Mouse (Mus musculus) neural tube, embryonic 15.5 days (tissue): Measurements from ENCODE around the gene Zdhhc22. TPM values are rescaled to one million over a fixed set of nuclear protein-coding genes. Genes with fewer than 3 reads are reported as not detected.

Source experiments
- ATAC-seq: fragments of 200-750 bp; cut with Nextera tagmentation; 2 replicates; pipeline ENCODE4 v1.8.0; 2017; ENCODE audit warnings: mild to moderate bottlenecking, moderate TSS enrichment, moderate library complexity; ENCODE audit not compliant: low FRiP score
- H3K27ac ChIP-seq: fragments of 300-500 bp; sonication (generic); replicated peaks from 2 replicates; pipeline ENCODE4 v1.5.1; 2015; ENCODE audit warnings: mild to moderate bottlenecking, inconsistent platforms
- H3K27me3 ChIP-seq: fragments of 300-500 bp; sonication (generic); replicated peaks from 2 replicates; pipeline ENCODE4 v1.6.1; 2015; ENCODE audit warnings: inconsistent platforms
- H3K36me3 ChIP-seq: fragments of 300-500 bp; sonication (generic); 2 replicates; pipeline ENCODE4 v1.6.1; 2015; ENCODE audit warnings: inconsistent platforms
- H3K4me1 ChIP-seq: fragments of 300-500 bp; sonication (generic); 2 replicates; pipeline ENCODE4 v1.6.1; 2015; ENCODE audit warnings: inconsistent platforms
- H3K4me2 ChIP-seq: fragments of 300-500 bp; sonication (generic); 2 replicates; pipeline ENCODE4 v1.6.1; 2015; ENCODE audit warnings: inconsistent platforms, mild to moderate bottlenecking, moderate library complexity
- H3K4me3 ChIP-seq: fragments of 300-500 bp; sonication (generic); replicated peaks from 2 replicates; pipeline ENCODE4 v1.5.1; 2015; ENCODE audit warnings: mild to moderate bottlenecking, inconsistent platforms
- H3K9ac ChIP-seq: fragments of 300-500 bp; sonication (generic); replicated peaks from 2 replicates; pipeline ENCODE4 v1.6.1; 2015; ENCODE audit warnings: mild to moderate bottlenecking, inconsistent platforms
- H3K9me3 ChIP-seq: fragments of 300-500 bp; sonication (generic); replicated peaks from 2 replicates; pipeline ENCODE4 v1.6.1; 2016; ENCODE audit warnings: inconsistent platforms
- WGBS: fragments of 180-500 bp; shearing (Covaris S2); methylation state at CpG from one replicate; pipeline ENCODE4 v1.1.7; 2015; ENCODE audit warnings: mixed read lengths; 5-methylcytosine and 5-hydroxymethylcytosine counted together
- polyA plus RNA-seq: library from polyadenylated mRNA; unstranded; fragments of >200 nt; fragmentation: Nextera tagmentation; extraction: Ambion mirVana; gene quantifications from 2 replicates; pipeline ENCODE4 v1.2.1, GENCODE M21; 2015

Zdhhc22 gene
- polyA plus RNA-seq, 1 experiment from 2014 or later = 19.4 TPM

- H3K4me1 ChIP-seq = peaks cover 2% of the 10 kb centered on the region; the same call in 1 of the 2 replicates
- H3K27me3 ChIP-seq = 0 out of 2 replicates have a peak, but pooled peaks cover 4% of the 10 kb centered on the region
- no peak within 1 kb of the TSS for H3K4me3 ChIP-seq
- 85% methylated on average over 6 of the region's 6 CpGs for WGBS
- H3K27ac ChIP-seq = no peak within 1 kb of the TSS
- no peaks in the 10 kb centered on the region for H3K36me3 ChIP-seq
- no peak within 1 kb of the TSS for H3K4me2 ChIP-seq
- no peak for ATAC-seq
- no peak within 1 kb of the TSS for H3K9ac ChIP-seq
- no peaks in the 10 kb centered on the region for H3K9me3 ChIP-seq
Observed at GRCm38 (mm10) chr12:87021040-87021439, 30.8 kb upstream of the Zdhhc22 start, which contains the start of gene Tmem63c. Gene Tmem63c (plus strand): TSS chr12:87021340.

- Histone ChIP-seq H3K36me3 (no peaks in the 10 kb centered on the region), H3K4me1 (no peaks in the 10 kb centered on the region), H3K27ac (no peak overlapping the region), H3K9ac (no peak overlapping the region), H3K27me3 (no peaks in the 10 kb centered on the region), H3K4me2 (no peak overlapping the region), H3K9me3 (no peaks in the 10 kb centered on the region), H3K4me3 (no peak overlapping the region)
- WGBS = 88% methylated on average over 2 of the region's 2 CpGs
- ATAC-seq = no peak
Observed at GRCm38 (mm10) chr12:87018756-87019155, 28.5 kb upstream of the Zdhhc22 start.

GRCm38 (mm10) chr12:87017041-87017440 is 26.8 kb upstream of the Zdhhc22 start:
- WGBS = 47% methylated on average over 3 of the region's 3 CpGs
- ATAC-seq = no peak
- Histone ChIP-seq H3K27ac (no peak overlapping the region), H3K27me3 (no peaks in the 10 kb centered on the region), H3K4me3 (no peak overlapping the region), H3K9ac (no peak overlapping the region), H3K4me2 (no peak overlapping the region), H3K4me1 (no peaks in the 10 kb centered on the region), H3K9me3 (no peaks in the 10 kb centered on the region), H3K36me3 (no peaks in the 10 kb centered on the region)

GRCm38 (mm10) chr12:87004596-87004995 is 14.4 kb upstream of the Zdhhc22 start:
- Histone ChIP-seq H3K9ac (no peak overlapping the region), H3K27ac (no peak overlapping the region), H3K4me3 (no peak overlapping the region), H3K27me3 (no peaks in the 10 kb centered on the region), H3K36me3 (no peaks in the 10 kb centered on the region), H3K4me1 (peaks cover 19% of the 10 kb centered on the region), H3K4me2 (no peak overlapping the region), H3K9me3 (no peaks in the 10 kb centered on the region)
- no peak for ATAC-seq
- 85% methylated on average over 4 of the region's 4 CpGs for WGBS

- H3K4me1 ChIP-seq = peaks cover 16% of the 10 kb centered on the region
- H3K4me3 ChIP-seq = no peak overlapping the region
- no peak overlapping the region for H3K9ac ChIP-seq
- no peaks in the 10 kb centered on the region for H3K36me3 ChIP-seq
- H3K27ac ChIP-seq = no peak overlapping the region
- 56% methylated on average over 3 of the region's 3 CpGs for WGBS
- no peaks in the 10 kb centered on the region for H3K9me3 ChIP-seq
- no peak for ATAC-seq
- no peaks in the 10 kb centered on the region for H3K27me3 ChIP-seq
- H3K4me2 ChIP-seq = no peak overlapping the region
Observed at GRCm38 (mm10) chr12:87003606-87004005, 13.4 kb upstream of the Zdhhc22 start.

GRCm38 (mm10) chr12:87002815-87003214 is 12.6 kb upstream of the Zdhhc22 start:
- H3K36me3 ChIP-seq = no peaks in the 10 kb centered on the region
- H3K27me3 ChIP-seq = no peaks in the 10 kb centered on the region
- no peak overlapping the region for H3K9ac ChIP-seq
- H3K27ac ChIP-seq = no peak overlapping the region
- no peak for ATAC-seq
- peaks cover 16% of the 10 kb centered on the region for H3K4me1 ChIP-seq
- H3K9me3 ChIP-seq = no peaks in the 10 kb centered on the region
- 77% methylated on average over 7 of the region's 7 CpGs for WGBS
- H3K4me3 ChIP-seq = no peak overlapping the region
- no peak overlapping the region for H3K4me2 ChIP-seq

- ATAC-seq = no peak
- Histone ChIP-seq H3K4me1 (peaks cover 16% of the 10 kb centered on the region), H3K27me3 (no peaks in the 10 kb centered on the region), H3K4me2 (no peak overlapping the region), H3K9ac (no peak overlapping the region), H3K9me3 (no peaks in the 10 kb centered on the region), H3K27ac (no peak overlapping the region), H3K36me3 (no peaks in the 10 kb centered on the region), H3K4me3 (no peak overlapping the region)
- WGBS = 65% methylated on average over 7 of the region's 7 CpGs
Observed at GRCm38 (mm10) chr12:87002209-87002608, 12.0 kb upstream of the Zdhhc22 start.

GRCm38 (mm10) chr12:87000840-87001176 is 10.6 kb upstream of the Zdhhc22 start:
- H3K27ac ChIP-seq = no peak overlapping the region
- WGBS = 30% methylated on average over 6 of the region's 6 CpGs
- no peaks in the 10 kb centered on the region for H3K27me3 ChIP-seq
- peak; percentile 40 for ATAC-seq
- no peak overlapping the region for H3K4me2 ChIP-seq
- H3K36me3 ChIP-seq = no peaks in the 10 kb centered on the region
- peaks cover 16% of the 10 kb centered on the region for H3K4me1 ChIP-seq
- H3K4me3 ChIP-seq = no peak overlapping the region
- no peak overlapping the region for H3K9ac ChIP-seq
- H3K9me3 ChIP-seq = no peaks in the 10 kb centered on the region

GRCm38 (mm10) chr12:87000151-87000839 is 10.1 kb upstream of the Zdhhc22 start:
- Histone ChIP-seq H3K4me1 (peaks cover 16% of the 10 kb centered on the region), H3K9me3 (no peaks in the 10 kb centered on the region), H3K4me2 (no peak overlapping the region), H3K4me3 (no peak overlapping the region), H3K9ac (no peak overlapping the region), H3K27ac (no peak overlapping the region), H3K36me3 (no peaks in the 10 kb centered on the region), H3K27me3 (no peaks in the 10 kb centered on the region)
- no peak for ATAC-seq
- 63% methylated on average over 5 of the region's 5 CpGs for WGBS

- no peaks in the 10 kb centered on the region for H3K36me3 ChIP-seq
- H3K27ac ChIP-seq = no peak overlapping the region
- no peak overlapping the region for H3K4me2 ChIP-seq
- 77% methylated on average over 10 of the region's 10 CpGs for WGBS
- peaks cover 17% of the 10 kb centered on the region for H3K4me1 ChIP-seq
- ATAC-seq = no peak
- no peak overlapping the region for H3K4me3 ChIP-seq
- H3K9me3 ChIP-seq = no peaks in the 10 kb centered on the region
- H3K27me3 ChIP-seq = no peaks in the 10 kb centered on the region
- no peak overlapping the region for H3K9ac ChIP-seq
Observed at GRCm38 (mm10) chr12:86999283-86999820, 9.1 kb upstream of the Zdhhc22 start.

- no peaks in the 10 kb centered on the region for H3K27me3 ChIP-seq
- no peak overlapping the region for H3K4me2 ChIP-seq
- 86% methylated on average over 4 of the region's 4 CpGs for WGBS
- no peaks in the 10 kb centered on the region for H3K36me3 ChIP-seq
- no peak overlapping the region for H3K9ac ChIP-seq
- no peaks in the 10 kb centered on the region for H3K9me3 ChIP-seq
- H3K27ac ChIP-seq = no peak overlapping the region
- no peak overlapping the region for H3K4me3 ChIP-seq
- H3K4me1 ChIP-seq = peaks cover 21% of the 10 kb centered on the region
- ATAC-seq = no peak
Observed at GRCm38 (mm10) chr12:86998699-86999098, 8.5 kb upstream of the Zdhhc22 start.

- Histone ChIP-seq H3K27me3 (0 out of 2 replicates have a peak, but pooled peaks cover 2% of the 10 kb centered on the region), H3K4me2 (no peak overlapping the region), H3K4me1 (peaks cover 28% of the 10 kb centered on the region), H3K9me3 (no peaks in the 10 kb centered on the region), H3K36me3 (no peaks in the 10 kb centered on the region), H3K9ac (no peak overlapping the region), H3K27ac (no peak overlapping the region), H3K4me3 (no peak overlapping the region)
- no peak for ATAC-seq
- 83% methylated on average over 6 of the region's 6 CpGs for WGBS
Observed at GRCm38 (mm10) chr12:86995931-86996330, 5.7 kb upstream of the Zdhhc22 start.
